Mouse (Mus musculus) embryo, embryonic 10.5 days (tissue): ENCODE results near the gene Dhrs2.

Source experiments
- DNase-seq: peaks from one replicate; pipeline ENCODE4 v3.0.0-alpha.2; 2015; ENCODE audit warnings: low spot score

Dhrs2 gene

DNA sequence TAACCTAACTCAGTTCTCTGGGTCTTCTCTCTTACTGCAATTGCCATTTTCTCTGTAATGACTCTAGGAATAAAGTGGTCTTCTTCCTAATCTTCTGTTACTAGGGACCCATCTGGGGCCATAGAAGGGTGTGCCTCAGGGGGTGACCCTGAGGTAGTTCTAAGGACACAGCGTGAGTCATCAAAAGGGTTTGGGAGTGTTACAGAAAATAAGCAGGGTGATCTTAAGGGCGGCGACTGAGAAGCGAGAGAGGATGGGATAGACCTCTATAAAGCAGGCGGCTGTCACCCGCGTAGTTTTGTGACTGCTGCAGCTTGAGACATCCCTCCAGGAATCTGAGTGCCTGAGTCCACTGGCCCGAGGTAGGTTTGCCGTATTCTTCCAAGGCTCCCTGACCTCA is at the start of gene Dhrs2:
TSS of gene Dhrs2 (plus strand) at position 301 of the 400 bp plus-strand sequence.
- no peak for DNase-seq

GRCm38 (mm10) chr14:55174164-55174563 is 47.6 kb upstream of the Dhrs2 start:
- DNase-seq, result no peak

DNA sequence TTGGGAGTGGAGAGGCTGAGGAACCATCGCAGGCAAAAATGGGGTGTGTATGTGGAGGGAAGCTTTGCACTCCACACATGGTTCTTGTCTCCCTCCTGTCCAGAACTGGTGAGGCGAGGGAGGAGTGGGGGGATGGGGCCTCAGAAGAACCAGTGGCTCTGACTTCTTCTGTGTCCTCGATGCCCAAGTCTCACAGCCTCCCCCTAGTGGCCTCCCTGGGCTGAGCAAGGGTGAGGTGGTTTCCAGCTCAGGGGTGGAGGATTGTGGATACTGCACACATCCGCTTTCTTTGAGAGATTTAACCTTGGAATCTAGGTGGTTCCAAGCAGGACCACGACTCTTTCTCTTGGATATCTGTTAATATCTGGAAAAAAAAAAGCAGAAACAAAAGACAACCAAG is 44.5 kb upstream of the Dhrs2 start:
- peak; percentile 59 for DNase-seq

- no peak for DNase-seq
Observed at GRCm38 (mm10) chr14:55180951-55181350, 40.9 kb upstream of the Dhrs2 start.

GRCm38 (mm10) chr14:55183231-55183630 is 38.6 kb upstream of the Dhrs2 start:
- DNase-seq, result no peak

DNA sequence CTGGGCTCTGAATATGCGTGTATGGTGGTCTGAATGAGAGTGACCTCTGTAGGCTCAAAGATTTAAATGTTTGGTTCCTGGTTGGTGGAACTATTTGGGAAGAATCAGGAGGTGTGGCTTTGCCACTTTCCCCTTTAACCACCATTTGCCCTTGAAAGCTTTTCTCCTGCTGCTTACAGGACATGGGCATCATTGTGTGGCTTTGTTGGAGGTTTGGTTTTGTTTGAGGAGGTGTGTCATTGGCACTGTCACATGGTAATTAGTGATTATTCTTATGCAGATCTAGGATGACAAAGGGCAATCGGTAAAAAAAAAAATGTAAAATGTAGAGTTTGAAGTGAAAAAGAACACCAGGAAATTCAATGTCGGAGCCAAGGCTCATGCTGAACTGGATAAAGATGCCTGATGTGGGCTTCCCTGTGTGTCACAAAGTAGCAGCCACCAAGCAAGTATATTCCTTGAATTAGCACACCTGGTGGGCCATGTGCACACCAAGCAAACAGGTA is 37.1 kb upstream of the Dhrs2 start:
- no peak for DNase-seq

GRCm38 (mm10) chr14:55188491-55188890 is 33.3 kb upstream of the Dhrs2 start:
- DNase-seq, result no peak

GRCm38 (mm10) chr14:55189351-55189769 is 32.4 kb upstream of the Dhrs2 start:
- peak; percentile 45 for DNase-seq

DNA sequence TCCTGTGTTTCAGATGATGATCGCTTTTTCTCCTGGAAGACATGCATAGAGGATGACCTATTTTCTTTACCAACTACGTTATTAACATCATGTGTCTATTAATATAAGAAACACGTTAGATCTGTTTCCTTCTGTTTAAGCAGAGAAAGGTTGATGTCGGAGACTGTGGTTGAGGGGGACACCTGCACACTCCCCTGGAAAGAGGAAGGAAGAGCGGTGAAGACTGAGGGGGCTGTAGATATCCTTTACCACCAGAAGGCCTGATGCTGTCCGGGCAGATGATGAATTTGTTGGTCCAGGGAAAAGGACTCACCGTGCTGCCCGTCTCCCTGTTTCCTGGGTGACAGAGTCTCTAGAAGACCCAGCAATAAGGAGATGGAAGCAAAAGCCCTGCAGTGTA is 28.5 kb upstream of the Dhrs2 start:
- DNase-seq, result no peak

DNA sequence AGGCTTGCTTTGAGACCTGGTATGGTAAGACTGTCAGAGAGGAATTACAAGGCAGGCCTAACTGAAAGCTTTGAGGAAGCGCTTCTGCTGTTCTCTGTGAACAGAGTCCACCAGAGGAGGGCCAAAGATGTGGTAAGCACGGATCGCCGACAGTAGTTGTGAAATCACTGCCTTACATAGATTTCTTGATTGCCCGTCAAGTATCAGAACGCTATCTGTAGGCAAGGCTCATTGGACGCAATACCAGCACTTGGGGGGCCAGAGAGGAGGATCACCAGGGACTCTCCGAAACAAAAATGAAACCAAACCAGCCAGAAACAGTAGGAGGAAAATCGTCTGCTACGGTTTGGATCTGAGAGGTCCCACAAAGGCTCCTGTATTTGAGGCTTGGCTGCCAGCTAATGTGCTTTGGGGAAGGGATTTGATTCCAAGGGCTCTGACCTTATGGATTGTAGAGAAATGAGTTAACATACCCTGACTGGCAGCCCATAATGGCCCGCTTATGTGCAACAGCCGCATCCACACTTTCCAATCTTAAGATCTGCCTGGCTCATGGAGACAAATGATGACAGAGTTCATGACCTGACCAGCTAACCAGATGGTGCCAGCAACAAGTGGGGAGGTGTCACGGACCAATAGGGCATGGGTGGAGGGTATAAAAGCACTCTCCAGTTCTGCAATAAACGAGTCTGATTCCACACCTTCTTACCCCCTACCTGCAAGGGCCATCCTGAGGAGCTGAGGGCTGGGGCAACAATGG is 27.8 kb upstream of the Dhrs2 start:
- DNase-seq, result peak; percentile 60

DNA sequence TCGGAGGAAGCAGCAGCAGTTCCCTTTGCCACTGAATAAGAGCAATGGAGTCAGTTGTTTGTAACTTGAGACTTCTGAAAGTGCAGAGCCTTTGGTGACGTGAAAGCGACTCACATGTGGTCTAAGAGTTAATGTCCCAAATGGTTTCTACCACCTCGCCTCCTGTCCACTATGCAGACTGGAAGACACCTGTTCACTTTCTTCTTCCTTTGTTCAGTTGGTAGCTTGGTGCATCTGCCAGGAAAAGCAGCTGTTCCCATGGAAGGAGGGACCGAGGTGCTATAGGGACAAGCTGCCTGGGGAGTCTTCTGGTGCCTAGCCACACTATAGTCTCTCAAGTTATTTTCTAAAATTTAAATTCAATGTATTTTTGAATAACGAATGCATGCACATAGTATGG is 27.0 kb upstream of the Dhrs2 start:
- peak; percentile 24 for DNase-seq

GRCm38 (mm10) chr14:55197121-55197520 is 24.7 kb upstream of the Dhrs2 start:
- no peak for DNase-seq

- DNase-seq, result no peak
Observed at GRCm38 (mm10) chr14:55198187-55198586, 23.6 kb upstream of the Dhrs2 start.

- no peak for DNase-seq
Observed at GRCm38 (mm10) chr14:55204544-55204943, 17.3 kb upstream of the Dhrs2 start.

DNA sequence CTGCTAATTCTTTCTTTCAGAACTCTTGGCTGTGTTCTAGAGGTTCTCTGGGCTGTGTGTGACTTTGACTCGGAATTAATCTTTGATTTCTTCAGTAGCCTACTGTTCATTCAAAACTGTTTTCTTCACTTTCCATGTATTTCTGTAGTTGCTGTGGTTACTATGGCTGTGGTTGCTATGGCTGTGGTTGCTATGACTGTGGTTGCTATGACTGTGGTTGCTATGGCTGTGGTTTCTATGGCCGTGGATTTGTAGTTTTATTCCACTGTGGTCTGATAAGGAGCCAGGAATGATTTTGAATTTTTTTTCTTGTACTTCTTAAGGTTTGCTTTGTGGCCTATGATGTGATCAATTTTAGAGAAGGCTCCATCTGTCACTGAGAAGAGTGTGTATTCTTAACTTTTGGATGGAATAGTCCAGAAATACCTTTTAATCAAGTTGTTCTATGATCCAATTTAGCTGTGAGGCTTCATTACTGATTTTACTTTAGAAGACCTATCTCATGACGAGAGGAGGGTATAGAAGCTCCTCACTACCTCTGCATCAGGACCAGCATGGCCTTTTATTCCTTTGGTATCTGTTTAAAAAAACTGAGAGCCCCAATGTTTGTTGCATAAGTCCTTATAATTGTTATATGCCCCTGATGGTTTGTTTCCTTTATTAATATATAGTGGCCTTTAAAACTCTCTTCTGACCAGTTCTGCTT is 16.6 kb upstream of the Dhrs2 start:
- peak; percentile 66 for DNase-seq

- no peak for DNase-seq
Observed at GRCm38 (mm10) chr14:55208306-55208705, 13.5 kb upstream of the Dhrs2 start.

GRCm38 (mm10) chr14:55213621-55214020 is 8.2 kb upstream of the Dhrs2 start:
- no peak for DNase-seq

DNA sequence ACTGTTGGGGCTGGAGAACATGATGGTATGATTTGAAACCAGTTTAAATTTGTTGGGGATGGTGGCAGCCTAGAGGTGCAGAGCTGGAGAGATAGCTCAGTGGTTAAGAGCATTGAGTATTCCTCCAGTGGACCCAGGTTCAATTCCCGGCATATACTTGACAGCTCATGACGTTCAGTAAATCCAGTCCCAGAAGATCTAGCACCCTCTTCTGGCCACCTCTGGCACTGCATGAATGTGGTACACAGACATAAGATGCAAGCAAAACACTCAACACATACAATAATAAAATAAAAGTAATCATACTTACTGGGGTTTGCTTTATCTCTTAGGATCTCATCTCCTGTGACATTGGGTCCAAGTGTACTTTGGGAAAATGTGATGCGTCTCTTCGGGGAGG is 7.3 kb upstream of the Dhrs2 start:
- peak; percentile 52 for DNase-seq

- no peak for DNase-seq
Observed at GRCm38 (mm10) chr14:55223172-55223571, 1.4 kb downstream of the Dhrs2 start.

GRCm38 (mm10) chr14:55234639-55235038 is 12.8 kb downstream of the Dhrs2 start:
- DNase-seq, result no peak

GRCm38 (mm10) chr14:55236685-55237084 is 14.9 kb downstream of the Dhrs2 start:
- DNase-seq, result no peak

DNA sequence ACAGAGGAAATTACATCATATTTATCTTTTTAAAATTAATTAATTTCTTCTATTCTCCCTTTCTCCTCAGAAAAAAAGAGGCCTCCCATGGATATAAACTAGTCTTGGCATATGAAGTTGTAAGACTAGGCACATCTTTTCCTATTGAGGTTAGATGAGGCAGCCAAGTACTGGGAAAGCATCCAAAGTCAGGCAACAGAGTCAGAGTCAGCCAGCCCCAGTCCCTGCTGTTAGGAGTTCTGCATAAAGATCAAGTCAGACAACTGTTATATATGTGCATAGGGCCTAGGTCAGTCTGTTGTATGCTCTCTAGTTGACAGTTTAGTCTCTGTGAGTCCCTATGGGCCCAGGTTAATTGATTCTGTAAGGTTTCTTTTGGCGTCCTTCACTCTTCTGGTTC is 20.9 kb downstream of the Dhrs2 start:
- no peak for DNase-seq

GRCm38 (mm10) chr14:55247181-55247580 is 25.4 kb downstream of the Dhrs2 start:
- no peak for DNase-seq
